Mouse (Mus musculus): ENCODE measurements around the gene Gfpt1.
"Not testable (repeated sequence)": the region's sequence is repeated elsewhere in the genome, so short reads cannot be mapped to it uniquely, and the experiment has no call there.

Gfpt1 gene

GRCm38 (mm10) chr6:87042337-87043130, at the start of gene Gfpt1:
Gfpt1 (plus strand) TSS chr6:87042846.
- peak; percentile 97 for DNase-seq

- no peak for DNase-seq
These were observed 48.4 kb upstream of the Gfpt1 start for GRCm38 (mm10) chr6:86994254-86994653.

DNA sequence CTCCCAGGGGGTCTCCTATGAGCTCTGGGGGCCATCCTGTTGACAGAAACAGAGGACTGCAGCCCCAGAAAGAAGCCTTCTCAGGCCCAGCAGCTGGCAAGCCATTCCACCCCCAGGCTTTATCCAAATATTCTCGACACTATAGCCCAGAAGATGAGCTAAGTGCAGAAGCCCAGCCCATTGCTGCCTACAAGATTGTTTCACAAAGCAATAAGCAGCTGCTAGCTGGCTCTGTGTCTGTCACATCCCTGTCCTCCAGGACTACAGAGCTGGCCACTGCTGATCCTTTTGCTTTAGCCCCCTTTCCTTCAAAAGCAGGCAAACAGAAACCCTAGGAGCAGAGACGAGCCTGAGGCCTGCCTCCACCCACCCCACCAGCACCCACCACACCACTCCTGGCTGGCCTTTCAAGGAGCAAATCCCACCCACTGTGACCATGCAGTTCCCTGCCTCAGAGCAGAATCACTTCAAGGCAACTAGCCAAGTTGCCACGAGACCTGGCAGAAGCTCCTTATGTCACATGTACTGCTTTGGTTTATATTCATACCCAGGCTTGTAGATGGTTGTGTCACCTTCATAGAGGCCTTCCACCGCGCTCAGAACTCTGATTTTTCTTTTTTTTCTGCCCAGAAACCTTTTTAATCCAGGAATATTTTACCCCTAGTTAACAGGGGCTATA, 45.9 kb upstream of the Gfpt1 start:
- DNase-seq: peak; percentile 74

DNA sequence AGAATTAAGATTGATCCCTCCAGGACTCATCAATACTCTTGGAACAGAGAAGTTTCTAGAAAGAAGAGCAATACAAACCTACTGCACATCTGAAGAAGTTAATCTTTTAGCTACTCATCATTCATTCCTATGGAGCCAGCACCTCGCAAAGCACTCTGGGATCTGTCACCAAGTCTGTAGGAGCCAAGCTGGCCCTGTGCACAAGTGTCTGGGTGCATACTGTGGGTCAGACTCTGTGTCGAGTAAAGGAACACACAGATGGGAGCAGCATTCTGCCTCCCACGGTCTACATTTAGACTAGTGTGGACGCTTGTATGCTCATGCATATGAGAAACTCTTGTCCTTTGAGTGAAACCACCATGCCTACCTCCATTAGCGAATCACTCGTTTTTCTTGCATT, 45.3 kb upstream of the Gfpt1 start:
- DNase-seq: no peak

DNA sequence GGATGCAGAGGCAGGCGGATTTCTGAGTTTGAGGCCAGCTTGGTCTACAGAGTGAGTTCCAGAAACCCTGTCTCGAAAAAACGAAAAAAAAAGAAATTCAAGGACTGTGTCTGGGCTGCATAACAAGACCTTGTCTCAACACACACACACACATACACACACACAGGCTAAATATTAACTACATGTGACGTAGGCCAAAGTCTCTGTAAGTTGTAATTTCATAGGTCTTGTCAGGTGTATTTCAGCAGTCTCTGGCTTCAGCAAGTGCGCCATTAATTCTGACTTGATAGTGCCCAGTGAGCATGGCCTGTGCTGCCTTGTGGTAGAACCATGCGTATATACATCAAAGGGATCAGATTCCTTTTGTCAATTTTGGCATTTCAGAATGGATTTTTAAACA, 40.7 kb upstream of the Gfpt1 start:
- no peak for DNase-seq

GRCm38 (mm10) chr6:87002521-87003055, 40.1 kb upstream of the Gfpt1 start:
- DNase-seq: peak; percentile 93

DNA sequence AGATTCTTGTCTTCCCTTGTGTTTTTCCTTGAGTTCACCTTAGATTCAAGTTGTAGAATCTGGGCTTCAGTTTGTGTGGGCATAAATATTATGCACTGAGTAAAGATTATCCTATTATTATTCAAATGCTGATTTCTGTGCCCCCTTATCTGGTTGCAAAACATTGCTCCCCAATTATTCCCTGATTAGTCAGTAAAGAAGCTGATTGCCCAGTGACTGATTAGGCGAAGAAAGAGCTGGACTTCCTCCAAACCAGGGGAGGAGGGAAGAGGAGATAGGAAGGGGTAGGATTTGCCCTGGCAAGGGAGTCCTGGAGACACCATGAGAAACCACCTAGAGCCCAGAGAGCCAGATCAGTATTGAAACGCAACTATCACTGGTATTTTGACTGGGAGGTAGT, 38.5 kb upstream of the Gfpt1 start:
- no peak for DNase-seq

- no peak for DNase-seq
These were observed 37.1 kb upstream of the Gfpt1 start for GRCm38 (mm10) chr6:87005577-87005976.

DNA sequence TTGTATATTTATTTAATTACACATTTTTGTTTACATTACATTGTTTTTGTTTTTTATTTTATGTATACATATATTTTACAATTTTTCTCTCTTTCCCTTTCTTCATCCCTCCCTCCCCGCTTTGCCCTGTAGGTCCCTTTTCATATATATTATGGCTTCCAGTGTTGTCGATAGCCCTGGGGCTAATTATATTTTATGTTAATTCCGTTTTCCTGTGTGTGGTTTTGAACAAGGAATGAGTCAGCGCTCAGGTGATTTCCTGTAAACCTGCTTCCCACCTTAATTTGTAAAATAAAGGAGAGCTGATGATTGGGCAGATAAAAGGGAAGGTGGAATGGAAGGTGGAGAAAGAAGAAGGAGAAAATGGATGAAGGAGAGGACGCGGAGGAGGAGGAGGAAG, 33.8 kb upstream of the Gfpt1 start, which contains the start of gene Nfu1:
Gene Nfu1 (plus strand): TSS at position 350 of the 400 bp plus-strand sequence.
- DNase-seq: no peak

DNA sequence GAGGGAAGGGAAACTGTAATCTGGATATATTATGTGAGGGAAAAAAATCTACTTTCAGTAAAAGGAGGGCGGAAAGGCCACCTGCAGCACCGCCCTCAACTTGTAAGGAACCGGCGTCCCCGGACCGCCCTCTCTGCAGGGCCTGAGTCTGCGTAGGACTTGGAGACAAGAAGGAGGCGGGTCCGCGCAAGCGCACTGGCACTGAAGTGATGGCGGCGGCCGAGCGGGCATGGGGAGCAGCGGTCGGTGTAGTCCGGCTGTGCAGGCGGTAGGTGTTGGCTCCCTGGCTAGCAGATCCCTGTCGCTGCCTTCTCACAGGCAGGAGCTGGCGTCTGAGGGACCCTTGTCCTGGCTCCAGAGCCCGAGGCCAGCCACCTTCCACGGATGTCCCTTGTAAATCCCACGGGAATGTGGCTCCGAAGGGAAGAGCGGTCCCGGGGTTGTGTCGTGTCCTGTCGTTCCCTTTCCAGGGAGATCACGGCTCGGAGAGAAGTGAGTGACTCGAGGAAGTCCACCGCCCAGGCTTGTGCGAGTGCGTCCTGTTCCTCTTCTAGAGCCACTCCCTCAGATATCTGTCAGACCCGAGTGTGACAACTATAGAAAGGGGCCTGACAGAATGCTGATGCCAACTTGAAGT, 32.8 kb upstream of the Gfpt1 start:
- DNase-seq: peak; percentile 97

DNA sequence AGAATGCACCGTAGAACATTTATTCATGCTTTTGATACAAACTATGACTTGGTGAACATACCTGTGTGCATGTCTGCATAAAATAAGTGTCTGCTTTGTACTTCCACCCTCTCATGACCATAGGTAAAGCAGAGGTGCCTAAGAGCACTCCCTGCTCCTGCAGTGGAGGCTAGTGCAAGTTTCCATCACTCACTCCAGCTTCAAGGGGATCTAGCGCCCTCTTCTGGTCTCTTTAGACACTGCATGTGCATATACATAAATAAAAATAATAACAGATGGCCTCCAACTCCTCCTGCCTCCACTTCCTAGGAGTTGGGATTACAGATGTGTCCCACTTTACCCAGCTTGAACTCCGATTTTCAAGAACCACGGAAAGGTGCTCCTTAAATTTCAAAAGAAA, 25.7 kb upstream of the Gfpt1 start:
- DNase-seq: peak; percentile 52

- DNase-seq: no peak
These were observed 23.8 kb upstream of the Gfpt1 start for GRCm38 (mm10) chr6:87018874-87019273.

DNA sequence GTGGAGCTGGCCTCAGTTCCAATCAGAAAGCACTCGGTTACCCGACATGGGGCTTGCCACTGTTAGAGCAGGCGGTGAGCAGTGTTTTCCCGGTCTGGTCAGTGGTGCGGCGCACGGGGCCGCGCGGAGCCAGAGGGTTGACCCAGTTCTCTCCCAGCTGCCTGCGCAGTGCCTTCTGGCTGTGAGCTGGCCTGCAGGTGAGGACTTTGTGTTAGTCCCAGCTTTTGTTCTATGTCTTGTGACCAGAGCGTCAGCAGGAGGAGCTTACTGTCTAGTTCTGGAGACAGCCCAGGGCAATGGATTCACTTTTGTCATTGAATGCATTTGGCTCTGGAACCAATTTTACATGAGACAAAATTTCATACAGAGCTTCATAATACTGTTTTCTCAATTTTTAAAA, 20.9 kb upstream of the Gfpt1 start:
- DNase-seq: no peak

DNA sequence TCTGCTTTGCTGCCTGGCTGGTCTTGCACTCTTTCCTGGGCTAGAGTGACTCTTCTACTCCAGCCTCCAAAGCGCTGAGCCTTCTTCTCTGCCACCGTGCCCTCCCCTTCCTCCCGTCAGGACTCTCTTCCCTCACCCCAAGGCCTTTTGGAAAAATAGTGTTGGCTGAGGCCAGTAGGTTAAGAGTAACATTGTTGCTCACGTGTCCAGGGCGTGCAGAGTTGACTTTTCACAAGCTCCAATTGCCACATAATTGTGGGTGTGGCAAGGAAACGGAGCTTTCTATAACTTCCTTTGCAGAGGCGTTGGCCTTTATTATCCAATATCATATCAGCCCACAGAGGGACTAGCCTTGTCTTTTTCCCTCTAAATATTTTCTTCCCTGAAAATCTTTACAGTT, 15.7 kb upstream of the Gfpt1 start:
- DNase-seq: peak; percentile 57

DNA sequence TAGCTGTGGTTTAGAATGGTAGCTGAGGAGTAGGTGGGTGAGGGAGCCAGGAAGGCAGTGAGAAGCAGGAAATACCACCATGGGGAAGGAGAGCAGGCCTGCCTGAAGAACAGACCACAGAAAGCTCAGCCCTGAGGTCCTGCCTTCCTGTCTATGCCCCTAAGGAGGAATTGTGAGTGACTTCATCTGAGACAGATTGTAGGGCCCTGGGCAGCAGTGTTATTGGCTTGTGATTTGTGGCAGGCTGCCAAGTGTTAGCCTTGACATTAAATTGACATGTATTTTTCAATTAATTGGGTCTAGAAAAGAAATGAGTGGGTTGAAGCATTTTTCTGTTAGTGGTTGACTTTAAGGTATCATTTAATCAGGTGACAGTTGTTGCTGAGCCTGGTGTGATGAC, 13.8 kb upstream of the Gfpt1 start:
- no peak for DNase-seq

DNA sequence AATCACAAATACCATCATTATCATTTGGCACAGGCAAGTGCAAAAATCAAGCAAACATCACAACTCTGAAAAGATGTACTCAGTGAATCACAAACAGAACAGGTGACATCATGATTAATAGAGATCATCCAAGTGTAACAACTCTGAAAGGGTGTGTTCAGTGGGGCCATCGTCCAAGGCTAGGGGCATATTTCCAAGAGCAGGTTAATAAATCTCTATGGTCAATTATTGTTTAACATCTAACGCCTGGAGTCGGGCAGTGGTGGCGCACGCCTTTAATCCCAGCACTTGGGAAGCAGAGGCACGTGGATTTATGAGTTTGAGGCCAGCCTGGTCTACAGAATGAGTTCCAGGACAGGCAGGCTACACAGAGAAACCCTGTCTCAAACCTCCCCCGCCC, 11.3 kb upstream of the Gfpt1 start:
- DNase-seq: not testable (repeated sequence)

- DNase-seq: no peak
These were observed 10.2 kb upstream of the Gfpt1 start for GRCm38 (mm10) chr6:87032401-87032800.

DNA sequence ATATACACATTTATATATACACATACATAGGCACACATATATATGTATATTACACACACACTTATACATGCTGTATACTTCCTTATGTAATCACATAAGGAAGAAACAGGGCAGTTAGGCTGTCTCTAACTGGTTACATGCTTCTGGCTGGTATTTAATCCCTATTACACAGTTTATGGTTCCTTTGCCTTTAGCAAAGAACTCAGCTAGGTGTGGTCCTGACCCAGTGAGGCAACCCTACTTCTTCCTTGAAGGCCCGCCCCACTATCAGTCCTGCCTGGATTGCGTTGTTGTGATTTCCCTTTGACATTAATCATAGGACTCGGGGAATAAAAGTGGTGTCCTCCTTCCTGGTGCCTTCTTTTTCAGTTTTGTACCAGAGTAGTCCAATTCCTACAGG, 8.3 kb upstream of the Gfpt1 start:
- no peak for DNase-seq

- peak; percentile 24 for DNase-seq
These were observed 4.6 kb upstream of the Gfpt1 start for GRCm38 (mm10) chr6:87037826-87038620.

GRCm38 (mm10) chr6:87039161-87039560, 3.5 kb upstream of the Gfpt1 start:
- DNase-seq: no peak

DNA sequence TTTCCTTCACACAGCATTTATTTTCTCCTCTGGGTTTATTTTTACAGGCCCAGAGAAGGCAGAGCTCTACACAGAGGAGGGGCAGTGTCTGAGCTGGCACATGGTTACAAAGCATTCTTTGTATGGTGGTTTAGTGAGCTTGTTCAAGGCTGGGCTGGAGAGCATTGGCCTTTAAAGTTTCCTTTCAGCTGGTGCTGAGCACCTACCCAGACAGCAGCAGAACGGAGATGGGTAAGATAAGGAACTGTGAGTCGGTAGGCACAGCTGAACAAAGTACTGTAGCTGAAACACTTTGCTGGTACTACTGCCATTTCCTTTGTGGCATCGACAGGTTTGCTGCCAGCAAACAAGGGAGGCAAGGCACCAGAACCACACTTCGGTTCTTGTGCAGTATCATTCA, 1.7 kb upstream of the Gfpt1 start:
- DNase-seq: no peak

DNA sequence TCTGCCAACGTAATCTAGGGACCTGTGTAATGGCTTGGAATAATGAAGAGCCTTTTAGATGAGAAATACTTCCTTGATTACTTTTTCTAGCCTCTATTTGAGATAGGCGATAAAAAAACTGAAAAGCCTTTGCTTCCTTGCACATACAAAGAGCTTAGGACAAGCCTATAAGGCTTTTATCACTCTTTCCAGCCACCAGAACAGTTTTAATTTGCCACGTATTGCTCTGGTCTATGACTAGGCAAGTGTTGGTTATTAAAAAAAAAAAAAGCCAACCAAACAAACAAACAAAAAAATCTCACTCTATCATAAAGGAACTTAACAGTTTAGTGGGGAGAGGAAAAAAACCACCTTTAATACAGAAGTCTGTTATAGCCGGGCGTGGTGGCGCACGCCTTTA, 1.2 kb upstream of the Gfpt1 start:
- DNase-seq: no peak

- DNase-seq: no peak
These were observed 676 bp upstream of the Gfpt1 start for GRCm38 (mm10) chr6:87042004-87042336.

Data from lung, postnatal 10 days (tissue).